Mouse (Mus musculus): ENCODE results near the gene Tmsb4x.

The Tmsb4x gene

DNA sequence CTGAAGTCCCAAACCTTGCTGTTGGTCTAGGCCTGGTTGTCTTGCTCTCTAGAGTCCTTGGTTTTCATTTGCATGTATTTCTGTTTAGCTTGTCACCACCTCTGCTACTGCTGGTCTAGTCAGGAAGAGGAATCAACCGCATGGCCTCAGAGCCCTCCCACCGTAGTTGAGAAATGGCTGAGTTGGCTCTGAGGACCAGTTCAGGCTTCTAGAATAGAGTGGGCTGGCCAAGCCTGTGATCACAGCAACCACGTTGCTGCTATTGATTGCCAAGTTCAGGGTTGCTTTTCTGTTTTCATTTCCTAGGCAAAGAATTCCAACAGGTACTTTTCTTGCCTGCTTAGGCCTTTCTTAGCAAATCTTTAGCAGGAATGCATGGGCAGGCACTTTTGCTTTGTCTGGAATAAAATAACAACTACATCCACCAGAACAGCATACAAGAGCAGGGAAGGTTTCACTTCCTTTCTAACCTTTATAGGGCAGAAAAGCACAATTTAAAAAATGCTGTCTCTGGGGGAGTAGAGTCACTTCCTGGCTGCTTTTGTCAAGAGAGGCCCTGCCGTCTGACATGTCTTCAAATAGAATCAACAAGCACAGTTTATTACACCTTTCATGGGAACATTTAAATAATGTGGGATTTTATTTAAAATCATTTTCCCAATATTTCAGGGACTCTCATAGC, 29.0 kb downstream of the Tmsb4x start:
- DNase-seq (ENCODE audit: low read depth), result peak; percentile 59

DNA sequence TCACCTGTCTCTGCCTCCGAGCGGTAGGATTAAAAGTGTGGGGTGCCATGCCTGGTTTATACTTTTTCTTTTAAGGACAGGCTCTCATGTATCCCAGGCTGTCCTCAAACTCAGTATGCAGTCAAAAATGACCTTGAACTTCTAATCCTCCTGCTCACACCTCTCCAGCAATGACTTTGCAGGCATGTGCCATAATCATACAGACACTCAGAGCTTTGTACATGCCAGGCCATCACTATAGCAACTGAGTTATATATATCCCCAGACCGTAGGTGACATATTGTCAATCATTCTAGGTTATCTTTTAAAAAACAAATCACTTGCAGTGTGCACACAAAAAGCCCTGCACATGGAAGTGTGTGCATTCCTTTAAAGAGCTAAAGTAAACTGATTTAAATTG, 29.6 kb downstream of the Tmsb4x start:
- DNase-seq (ENCODE audit: low read depth), result no peak

DNA sequence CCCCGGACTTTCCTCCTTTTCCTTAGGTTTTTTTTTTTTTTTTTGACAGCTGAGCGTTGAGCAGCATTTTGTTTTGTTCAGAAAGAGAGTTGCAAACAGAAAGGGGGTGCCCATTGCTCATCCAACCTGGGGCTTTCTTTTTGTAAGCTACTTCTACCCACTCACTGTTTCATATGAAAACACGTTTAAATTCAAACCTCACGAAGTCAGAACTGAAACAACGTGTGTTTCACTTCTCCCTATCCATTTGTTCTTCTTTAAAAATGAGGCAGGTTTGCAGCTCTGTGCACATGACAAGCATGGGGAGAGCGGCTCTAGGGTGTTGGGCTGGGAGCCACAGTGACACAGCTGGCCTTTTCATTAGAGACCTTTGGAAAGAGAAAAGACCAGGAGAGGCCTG, 33.8 kb downstream of the Tmsb4x start:
- no peak for DNase-seq (ENCODE audit: low read depth)

DNA sequence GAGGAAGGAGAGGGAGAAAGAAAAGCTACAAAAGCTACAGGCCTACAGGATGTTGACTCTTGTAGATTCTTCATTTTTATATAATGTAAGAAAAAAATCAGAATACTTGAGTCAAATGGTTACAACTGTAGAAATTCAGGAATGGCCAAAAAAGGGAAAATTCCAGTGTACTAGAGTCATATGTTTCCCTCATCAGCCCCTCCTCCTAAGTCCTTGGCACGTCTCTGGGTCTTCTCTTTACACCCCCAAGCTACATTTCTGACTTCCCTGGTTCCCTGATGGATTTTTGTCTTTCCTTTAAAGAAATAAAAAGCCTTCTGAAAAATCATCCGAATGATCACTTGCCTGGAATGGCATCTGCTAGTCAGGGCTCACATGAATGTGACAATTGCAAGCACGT, 34.8 kb downstream of the Tmsb4x start:
- no peak for DNase-seq (ENCODE audit: low read depth)

DNA sequence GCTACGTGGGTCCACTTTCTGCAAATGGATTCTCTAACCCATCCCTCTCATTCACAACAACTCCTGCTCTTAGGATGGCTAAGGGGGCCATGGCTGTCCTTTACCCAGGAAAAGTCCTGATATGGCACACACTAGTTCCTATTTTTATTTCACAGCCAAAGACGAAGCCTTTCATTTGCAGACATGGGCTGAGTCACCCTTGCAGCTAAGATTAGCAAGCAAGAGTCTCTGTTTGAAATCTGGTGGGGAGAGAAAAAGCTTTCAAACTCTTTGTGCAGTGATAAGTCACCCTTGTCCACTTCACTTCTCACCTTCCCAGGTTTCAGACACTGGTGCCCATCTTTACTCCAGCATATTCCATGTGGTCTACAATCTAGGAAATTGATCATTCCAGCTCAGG, 36.9 kb downstream of the Tmsb4x start:
- DNase-seq (ENCODE audit: low read depth), result no peak

DNA sequence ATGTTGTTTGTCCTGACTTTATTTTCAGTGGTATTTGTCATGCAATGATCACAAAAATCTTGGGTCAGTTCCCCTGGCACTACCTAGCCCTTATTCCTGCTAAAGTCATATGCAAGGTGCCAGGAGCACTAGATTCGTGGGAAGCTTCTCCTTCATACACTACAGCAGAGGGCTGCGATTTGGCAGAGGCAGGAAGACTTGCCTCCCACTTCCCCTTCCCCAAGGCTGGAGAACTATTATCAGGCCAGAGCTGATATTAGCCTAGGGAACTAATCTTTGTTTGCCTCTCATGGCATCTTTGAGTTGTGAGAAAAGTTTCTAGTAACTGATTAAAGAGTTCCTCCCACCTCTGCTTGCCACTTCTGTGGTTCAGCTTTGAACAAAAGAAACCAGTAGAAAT, 37.8 kb downstream of the Tmsb4x start:
- no peak for DNase-seq (ENCODE audit: low read depth)

DNA sequence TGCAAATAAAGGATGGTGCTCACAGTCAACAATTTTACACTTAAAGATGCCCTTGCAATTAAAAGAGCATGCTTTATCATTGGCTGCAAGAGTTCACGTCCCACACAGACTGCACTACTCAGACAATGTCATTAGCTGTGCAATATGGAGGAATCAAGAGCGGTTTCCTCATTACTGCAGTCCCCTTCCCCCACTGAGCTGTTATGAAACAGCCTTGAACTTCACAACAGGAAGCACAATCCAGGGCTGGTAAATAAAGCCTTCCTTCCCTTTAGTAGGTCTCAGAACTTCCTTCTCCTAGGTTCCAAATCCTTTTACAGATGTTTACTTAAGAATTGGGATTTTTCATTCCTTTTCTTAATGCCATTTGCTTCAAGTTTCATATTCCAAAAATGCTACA, 41.8 kb downstream of the Tmsb4x start:
- DNase-seq (ENCODE audit: low read depth), result no peak

DNA sequence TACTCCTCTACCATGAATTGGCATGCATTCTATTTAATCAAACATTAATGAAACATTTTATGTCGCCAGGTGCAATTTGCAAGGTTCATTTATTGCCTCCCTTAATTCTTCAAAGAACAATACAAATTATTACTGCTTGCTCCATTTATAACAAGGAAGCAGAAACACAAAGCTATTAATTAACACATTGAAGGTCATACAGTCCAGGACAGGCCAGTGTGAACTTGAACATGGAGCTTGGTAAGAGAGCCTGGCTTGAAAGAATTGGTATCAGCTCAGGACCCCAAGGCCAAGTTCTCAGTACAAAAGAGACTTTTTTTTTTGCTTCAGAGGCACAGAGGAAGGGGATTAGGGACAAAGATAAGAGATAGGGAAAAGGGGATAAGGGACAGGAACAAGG, 43.1 kb downstream of the Tmsb4x start:
- DNase-seq (ENCODE audit: low read depth), result no peak

DNA sequence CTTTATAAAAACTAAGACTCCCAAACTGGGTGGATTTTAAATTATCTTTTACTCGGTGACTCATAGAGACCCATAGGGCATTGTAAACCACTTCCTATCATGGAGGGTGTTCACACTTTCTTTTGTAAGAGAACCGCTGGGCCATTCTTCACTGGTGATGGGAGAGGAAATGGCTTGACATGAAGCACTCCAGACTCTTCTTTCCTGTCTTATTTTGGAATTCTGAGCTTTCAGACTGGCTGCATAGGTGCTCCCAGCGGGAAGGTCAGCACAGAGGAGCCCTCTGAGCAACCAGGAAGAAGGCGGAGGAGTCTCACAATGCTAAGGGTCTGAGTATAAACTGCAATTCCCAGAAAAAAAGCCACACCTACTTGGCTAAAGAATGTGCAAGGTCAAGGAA, 51.4 kb downstream of the Tmsb4x start:
- no peak for DNase-seq (ENCODE audit: low read depth)

All from fibroblast of lung, adult 2 months (primary cell).